Mouse (Mus musculus) gastrocnemius, adult 2 months (tissue): ENCODE data around the gene Olfr204. TPM values are rescaled to one million over a fixed set of nuclear protein-coding genes. Genes with fewer than 3 reads are reported as not detected.
"Not testable (repeated sequence)": the region's sequence is repeated elsewhere in the genome, so short reads cannot be mapped to it uniquely, and the experiment has no call there.

Experiments used
- DNase-seq: peaks from one replicate; pipeline ENCODE4 v3.0.0; 2022
- H3K27ac ChIP-seq: fragments of 200-600 bp; 2 replicates; pipeline ENCODE4 v1.8.1; 2022; ENCODE audit warnings: mild to moderate bottlenecking
- H3K4me3 ChIP-seq: fragments of 200-600 bp; 2 replicates; pipeline ENCODE4 v1.8.1; 2022; ENCODE audit warnings: mild to moderate bottlenecking, moderate library complexity
- CTCF ChIP-seq: fragments of 200-600 bp; IDR thresholded peaks from 2 replicates; pipeline ENCODE4 v1.8.1; 2022; ENCODE audit warnings: antibody characterized with exemption, mild to moderate bottlenecking, moderate library complexity
- intact Hi-C: fragments of 180-260 bp; cut with DNase I; formaldehyde crosslinking; loops from one replicate; pipeline ENCODE4 v1.15.1; 2025
- long read RNA-seq, 2 experiments: library from polyadenylated mRNA; stranded (forward); transcript quantifications; one replicate each; pipeline ENCODE4 v2.0.0; 2021
- total RNA-seq, 2 experiments: library from RNA; stranded (reverse); gene quantifications; 2 replicates each; pipeline ENCODE4 v1.2.3; 2021

Gene Olfr204
- total RNA-seq = not detected
- long read RNA-seq, experiment 1 = 0 reads
- long read RNA-seq, experiment 2 = 0 reads

- Histone ChIP-seq H3K27ac (no peak within 1 kb of the TSS), H3K4me3 (no peak within 1 kb of the TSS)
- no peak for DNase-seq
- no peak for TF ChIP-seq CTCF
- intact Hi-C loops = no loop called here
Observed at GRCm38 (mm10) chr16:59318148-59318547, at the start of gene Olfr204. TSS of gene Olfr204 (minus strand) at chr16:59318248.

- H3K27ac ChIP-seq = no peak within 1 kb of the TSS
- DNase-seq = no peak
- TF ChIP-seq CTCF = no peak
- intact Hi-C loops = no loop called here
- no peak within 1 kb of the TSS for H3K4me3 ChIP-seq
Observed at GRCm38 (mm10) chr16:59363893-59364292, 45.8 kb upstream of the Olfr204 start, which contains the start of gene Olfr209. TSS of gene Olfr209 (minus strand) at chr16:59363993.

GRCm38 (mm10) chr16:59349146-59349545 lies 31.1 kb upstream of the Olfr204 start, which contains the start of gene Olfr206:
TSS of gene Olfr206 (minus strand) at chr16:59349246.
- DNase-seq = no peak
- no peak for TF ChIP-seq CTCF
- Histone ChIP-seq H3K4me3 (no peak within 1 kb of the TSS), H3K27ac (no peak within 1 kb of the TSS)
- intact Hi-C loops = no loop called here

- no peak within 1 kb of the TSS for H3K27ac ChIP-seq
- intact Hi-C loops = no loop called here
- H3K4me3 ChIP-seq = no peak within 1 kb of the TSS
- TF ChIP-seq CTCF = no peak
- DNase-seq = no peak
Observed at GRCm38 (mm10) chr16:59331038-59331437, 13.0 kb upstream of the Olfr204 start, which contains the start of gene Olfr205. TSS of gene Olfr205 (minus strand) at chr16:59331138.

GRCm38 (mm10) chr16:59323262-59323661 lies 5.2 kb upstream of the Olfr204 start:
- intact Hi-C loops, DNase-seq, H3K4me3 ChIP-seq: not testable (repeated sequence)

GRCm38 (mm10) chr16:59298581-59298980 lies 19.5 kb downstream of the Olfr204 start, which contains the start of gene Olfr203:
TSS of gene Olfr203 (plus strand) at chr16:59298881.
- no peak within 1 kb of the TSS for H3K4me3 ChIP-seq
- no peak for DNase-seq
- TF ChIP-seq CTCF = no peak
- H3K27ac ChIP-seq = no peak within 1 kb of the TSS
- intact Hi-C loops = no loop called here

More at GRCm38 (mm10) chr16:59323262-59323661, 5.2 kb upstream of the Olfr204 start:
- H3K27ac ChIP-seq = not testable (repeated sequence)

GRCm38 (mm10) chr16:59287576-59287975 lies 30.5 kb downstream of the Olfr204 start:
- H3K27ac ChIP-seq, H3K4me3 ChIP-seq, DNase-seq, intact Hi-C loops: not testable (repeated sequence)

- TF ChIP-seq CTCF = no peak
- H3K27ac ChIP-seq = no peak within 1 kb of the TSS
- no peak within 1 kb of the TSS for H3K4me3 ChIP-seq
- intact Hi-C loops = no loop called here
- DNase-seq = no peak
Observed at GRCm38 (mm10) chr16:59286693-59287092, 31.4 kb downstream of the Olfr204 start, which contains the start of gene Olfr202. TSS of gene Olfr202 (minus strand) at chr16:59286793.

GRCm38 (mm10) chr16:59283476-59283875 lies 34.6 kb downstream of the Olfr204 start:
- H3K4me3 ChIP-seq = no peak overlapping the region
- no peak overlapping the region for H3K27ac ChIP-seq
- no peak for TF ChIP-seq CTCF
- intact Hi-C loops = no loop called here
- DNase-seq = no peak

- no peak for DNase-seq
- intact Hi-C loops = no loop called here
- no peak overlapping the region for H3K27ac ChIP-seq
- TF ChIP-seq CTCF = no peak
- no peak overlapping the region for H3K4me3 ChIP-seq
Observed at GRCm38 (mm10) chr16:59280542-59280941, 37.5 kb downstream of the Olfr204 start.

- DNase-seq, H3K27ac ChIP-seq, H3K4me3 ChIP-seq, intact Hi-C loops: not testable (repeated sequence)
Observed at GRCm38 (mm10) chr16:59272532-59272931, 45.5 kb downstream of the Olfr204 start, which contains the start of gene Olfr201. TSS of gene Olfr201 (minus strand) at chr16:59272632.

- intact Hi-C loops, H3K4me3 ChIP-seq, DNase-seq, H3K27ac ChIP-seq: not testable (repeated sequence)
Observed at GRCm38 (mm10) chr16:59269097-59269496, 49.0 kb downstream of the Olfr204 start.

Other genes starting within 250 kb of the Olfr204 start
- not detected for gene Olfr190, start 240.2 kb downstream of the Olfr204 start, total RNA-seq
- not detected for gene Olfr191, start 228.4 kb downstream of the Olfr204 start, total RNA-seq
- gene Olfr193, start 206.4 kb downstream of the Olfr204 start, total RNA-seq = not detected
- not detected for gene Olfr194, start 197.2 kb downstream of the Olfr204 start, total RNA-seq
- not detected for gene Olfr195, start 171.2 kb downstream of the Olfr204 start, total RNA-seq
- not detected for gene Olfr196, start 147.8 kb downstream of the Olfr204 start, total RNA-seq
- not detected for gene Olfr198, start 114.7 kb downstream of the Olfr204 start, total RNA-seq
- not detected for gene Olfr199, start 98.5 kb downstream of the Olfr204 start, total RNA-seq
- gene Olfr201, start 45.6 kb downstream of the Olfr204 start, total RNA-seq = not detected
- gene Olfr202, start 31.5 kb downstream of the Olfr204 start, total RNA-seq = not detected
- gene Olfr203, start 19.4 kb downstream of the Olfr204 start, total RNA-seq = not detected
- gene Olfr205, start 12.9 kb upstream of the Olfr204 start, total RNA-seq = not detected
- gene Olfr206, start 31.0 kb upstream of the Olfr204 start, total RNA-seq = not detected
- not detected for gene Olfr209, start 45.7 kb upstream of the Olfr204 start, total RNA-seq
- not detected for gene Gabrr3, start 89.1 kb upstream of the Olfr204 start, total RNA-seq
- 10 to 100 TPM; 11.6 to 15.2 TPM for gene Riox2, start 153.5 kb upstream of the Olfr204 start, total RNA-seq